Mouse (Mus musculus): ENCODE measurements around the gene Ube2e1. TPM values are rescaled to one million over a fixed set of nuclear protein-coding genes. Genes with fewer than 3 reads are reported as not detected.
A peak's percentile ranks its signal among the peaks of the same experiment; 100 is the strongest.
"Not testable (repeated sequence)": the region's sequence is repeated elsewhere in the genome, so short reads cannot be mapped to it uniquely, and the experiment has no call there.

The Ube2e1 gene
- polyA plus RNA-seq, 1 experiment: 105 TPM

- H3K27me3 ChIP-seq (ENCODE audit: control insufficient read depth, insufficient read depth, low read length): no peaks in the 10 kb centered on the region
- TF ChIP-seq CTCF (IDR thresholded peaks at IDR 0.05; ENCODE audit: borderline replicate concordance, insufficient read depth, low read depth, low read length) (no peak), POLR2A (IDR thresholded peaks at IDR 0.05; ENCODE audit: borderline replicate concordance, insufficient read depth, low read length) (peak; percentile 76)
- peak within 1 kb of the TSS; percentile 96 for H3K4me3 ChIP-seq (replicated peaks; ENCODE audit: insufficient read depth, low read depth, low read length)
- no peaks in the 10 kb centered on the region; the same call in 1 of the 2 replicates for H3K4me1 ChIP-seq (ENCODE audit: control insufficient read depth, insufficient read depth, low read length)
- DNase-seq: peak; percentile 99 to 100
- H3K27ac ChIP-seq (ENCODE audit: insufficient read depth, low read length): peak within 1 kb of the TSS; percentile 41
- WGBS: under 1% methylated on average over 78 of the region's 78 CpGs
Measured at GRCm38 (mm10) chr14:18270529-18271441, 60.9 kb downstream of the Ube2e1 start, which contains the start of the genes Nkiras1 and Rpl15. Gene Nkiras1, plus strand, starts transcription at chr14:18271136. Gene Rpl15, minus strand, starts transcription at chr14:18271391.

DNA sequence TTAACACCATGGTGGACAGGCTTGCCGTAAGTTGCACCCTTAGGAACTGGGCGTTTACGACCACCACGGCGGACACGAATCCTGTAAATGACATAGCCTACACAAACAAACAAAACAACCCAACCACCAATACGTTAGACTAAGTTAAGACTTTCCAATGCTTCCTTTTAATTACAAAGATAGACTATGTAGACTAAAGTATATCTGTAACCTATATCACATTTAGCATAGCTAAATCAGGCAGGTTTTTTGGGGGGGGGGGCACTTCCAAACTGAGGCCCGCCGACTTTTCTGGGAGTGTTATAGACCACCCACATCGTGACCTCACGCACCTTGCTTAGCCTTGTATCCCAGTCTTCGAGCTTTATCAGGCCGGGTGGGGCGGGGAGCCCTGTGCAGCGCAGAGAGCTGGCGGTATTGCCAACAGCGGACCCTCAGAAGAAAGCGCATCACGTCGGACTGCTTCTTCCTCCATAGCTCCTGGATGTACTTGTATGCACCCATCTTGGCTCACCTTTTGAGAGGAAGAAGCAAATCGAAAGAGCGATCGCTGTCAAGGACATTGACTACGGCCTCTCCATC, 61.6 kb downstream of the Ube2e1 start:
- DNase-seq: not testable (repeated sequence)
- H3K4me3 ChIP-seq (replicated peaks; ENCODE audit: insufficient read depth, low read depth, low read length): peak overlapping the region; percentile 96
- WGBS: under 1% methylated on average over 24 of the region's 24 CpGs

GRCm38 (mm10) chr14:18263427-18263826, 68.2 kb downstream of the Ube2e1 start:
- TF ChIP-seq POLR2A (IDR thresholded peaks at IDR 0.05; ENCODE audit: borderline replicate concordance, insufficient read depth, low read length) (no peak), CTCF (IDR thresholded peaks at IDR 0.05; ENCODE audit: borderline replicate concordance, insufficient read depth, low read depth, low read length) (no peak)
- 15% methylated on average over 4 of the region's 4 CpGs for WGBS
- Histone ChIP-seq H3K27ac (ENCODE audit: insufficient read depth, low read length) (no peak overlapping the region), H3K4me3 (replicated peaks; ENCODE audit: insufficient read depth, low read depth, low read length) (no peak overlapping the region), H3K27me3 (ENCODE audit: control insufficient read depth, insufficient read depth, low read length) (no peaks in the 10 kb centered on the region), H3K4me1 (ENCODE audit: control insufficient read depth, insufficient read depth, low read length) (no peaks in the 10 kb centered on the region; the same call in 1 of the 2 replicates)
- peak; percentile 41 to 51 for DNase-seq

More for the DNA sequence above, 61.6 kb downstream of the Ube2e1 start:
- peak overlapping the region; percentile 4; the same call in 1 of the 2 replicates for H3K27ac ChIP-seq (ENCODE audit: insufficient read depth, low read length)
- not testable (repeated sequence) for H3K27me3 ChIP-seq (ENCODE audit: control insufficient read depth, insufficient read depth, low read length); H3K4me1 ChIP-seq (ENCODE audit: control insufficient read depth, insufficient read depth, low read length)

DNA sequence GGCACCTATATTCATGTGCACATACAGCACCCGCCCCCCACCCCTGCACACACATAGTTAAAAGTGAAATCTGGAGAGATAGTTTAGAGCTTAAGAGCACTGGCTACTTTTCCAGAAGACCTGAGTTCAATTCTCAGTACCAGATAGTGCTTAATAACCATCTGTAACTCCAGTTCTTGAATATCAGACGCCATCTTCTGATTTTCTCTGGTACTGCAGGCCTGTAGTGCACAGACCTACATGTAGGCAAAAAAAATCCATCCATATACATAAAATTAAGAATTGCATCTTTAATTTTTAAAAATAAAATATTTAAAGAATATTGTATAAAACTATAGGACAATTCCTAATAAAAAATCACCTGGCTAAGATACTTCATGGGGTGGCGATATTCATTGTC, 70.5 kb downstream of the Ube2e1 start:
- no peak overlapping the region for H3K27ac ChIP-seq (ENCODE audit: insufficient read depth, low read length)
- H3K4me3 ChIP-seq (replicated peaks; ENCODE audit: insufficient read depth, low read depth, low read length): no peak overlapping the region
- no peak for DNase-seq
- no peaks in the 10 kb centered on the region; the same call in 1 of the 2 replicates for H3K4me1 ChIP-seq (ENCODE audit: control insufficient read depth, insufficient read depth, low read length)
- TF ChIP-seq POLR2A (IDR thresholded peaks at IDR 0.05; ENCODE audit: borderline replicate concordance, insufficient read depth, low read length) (no peak), CTCF (IDR thresholded peaks at IDR 0.05; ENCODE audit: borderline replicate concordance, insufficient read depth, low read depth, low read length) (no peak)
- 88% methylated on average over 3 of the region's 3 CpGs for WGBS
- no peaks in the 10 kb centered on the region for H3K27me3 ChIP-seq (ENCODE audit: control insufficient read depth, insufficient read depth, low read length)

GRCm38 (mm10) chr14:18242638-18243130, 89.0 kb downstream of the Ube2e1 start:
- Histone ChIP-seq H3K4me1 (ENCODE audit: control insufficient read depth, insufficient read depth, low read length) (no peaks in the 10 kb centered on the region), H3K27ac (ENCODE audit: insufficient read depth, low read length) (no peak overlapping the region), H3K27me3 (ENCODE audit: control insufficient read depth, insufficient read depth, low read length) (no peaks in the 10 kb centered on the region), H3K4me3 (replicated peaks; ENCODE audit: insufficient read depth, low read depth, low read length) (no peak overlapping the region)
- 78% methylated on average over 21 of the region's 21 CpGs for WGBS
- no peak for TF ChIP-seq POLR2A (IDR thresholded peaks at IDR 0.05; ENCODE audit: borderline replicate concordance, insufficient read depth, low read length)
- no peak for TF ChIP-seq CTCF (IDR thresholded peaks at IDR 0.05; ENCODE audit: borderline replicate concordance, insufficient read depth, low read depth, low read length)
- DNase-seq: no peak

- 92% methylated on average over 4 of the region's 4 CpGs for WGBS
Measured at GRCm38 (mm10) chr14:18241786-18242185, 89.9 kb downstream of the Ube2e1 start.

DNA sequence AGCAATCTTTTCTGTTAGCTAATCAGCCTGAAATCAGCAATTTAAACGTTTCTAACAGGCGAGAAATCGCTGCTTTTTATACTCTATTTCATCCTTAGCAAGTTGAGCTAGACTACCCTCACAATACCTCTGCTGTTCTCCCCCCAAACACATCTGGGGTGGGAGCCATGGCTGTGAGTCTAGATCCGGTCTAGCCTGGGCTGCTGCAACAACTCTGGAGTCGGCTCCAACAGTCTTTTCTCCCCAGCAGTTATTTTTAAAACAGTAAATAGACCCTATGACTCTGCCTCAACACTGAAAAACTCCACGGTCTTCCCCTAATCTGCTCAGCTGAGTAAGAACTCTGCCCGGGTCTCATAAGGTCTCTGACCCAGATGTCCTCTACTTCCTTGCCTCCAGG, 91.5 kb downstream of the Ube2e1 start:
- TF ChIP-seq POLR2A (IDR thresholded peaks at IDR 0.05; ENCODE audit: borderline replicate concordance, insufficient read depth, low read length): no peak
- no peak for TF ChIP-seq CTCF (IDR thresholded peaks at IDR 0.05; ENCODE audit: borderline replicate concordance, insufficient read depth, low read depth, low read length)
- Histone ChIP-seq H3K4me3 (replicated peaks; ENCODE audit: insufficient read depth, low read depth, low read length) (no peak overlapping the region), H3K27me3 (ENCODE audit: control insufficient read depth, insufficient read depth, low read length) (no peaks in the 10 kb centered on the region), H3K4me1 (ENCODE audit: control insufficient read depth, insufficient read depth, low read length) (no peaks in the 10 kb centered on the region), H3K27ac (ENCODE audit: insufficient read depth, low read length) (no peak overlapping the region)
- 72% methylated on average over 7 of the region's 7 CpGs for WGBS
- no peak for DNase-seq

More at GRCm38 (mm10) chr14:18241786-18242185, 89.9 kb downstream of the Ube2e1 start:
- no peak for TF ChIP-seq POLR2A (IDR thresholded peaks at IDR 0.05; ENCODE audit: borderline replicate concordance, insufficient read depth, low read length)
- no peak for TF ChIP-seq CTCF (IDR thresholded peaks at IDR 0.05; ENCODE audit: borderline replicate concordance, insufficient read depth, low read depth, low read length)
- no peak overlapping the region for H3K27ac ChIP-seq (ENCODE audit: insufficient read depth, low read length)
- no peaks in the 10 kb centered on the region for H3K4me1 ChIP-seq (ENCODE audit: control insufficient read depth, insufficient read depth, low read length)
- no peaks in the 10 kb centered on the region for H3K27me3 ChIP-seq (ENCODE audit: control insufficient read depth, insufficient read depth, low read length)
- no peak overlapping the region for H3K4me3 ChIP-seq (replicated peaks; ENCODE audit: insufficient read depth, low read depth, low read length)
- no peak for DNase-seq

Measured in cerebellum, adult 2 months (tissue).